Mouse (Mus musculus) layer of hippocampus, adult 9-10 months (tissue): Measurements from ENCODE around the gene Fam166a.
"Not testable (repeated sequence)": the region's sequence is repeated elsewhere in the genome, so short reads cannot be mapped to it uniquely, and the experiment has no call there.

Experiments
- DNase-seq: peaks from one replicate; pipeline ENCODE4 v3.0.0; 2022; ENCODE audit warnings: low spot score

The Fam166a gene

DNA sequence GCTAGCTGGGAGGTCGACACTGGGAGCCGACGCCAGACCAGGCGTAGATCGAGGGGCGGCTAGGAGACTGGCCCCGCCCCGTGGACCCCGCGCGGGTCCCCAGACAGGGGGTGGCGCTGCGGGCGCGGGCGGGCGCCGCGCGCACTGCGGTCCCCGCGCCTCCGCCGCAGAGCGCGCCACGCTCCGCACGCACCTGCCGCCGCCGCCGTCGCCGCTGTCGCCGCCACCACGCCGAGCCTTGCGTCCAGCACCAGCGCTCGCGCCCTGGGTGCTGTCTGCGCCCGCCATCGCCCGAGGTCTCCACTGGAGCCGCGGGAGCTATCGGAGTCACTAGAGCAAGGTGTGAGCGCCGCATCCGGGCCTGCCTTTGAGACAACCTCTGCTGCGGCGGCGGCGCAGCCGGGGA lies 23.6 kb downstream of the Fam166a start, which contains the start of the genes Rnf208 and Cysrt1:
TSS of gene Rnf208 (plus strand) at position 155 of the 406 bp plus-strand sequence.
TSS of gene Cysrt1 (minus strand) at position 352 of the 406 bp plus-strand sequence.
- DNase-seq: no peak

DNA sequence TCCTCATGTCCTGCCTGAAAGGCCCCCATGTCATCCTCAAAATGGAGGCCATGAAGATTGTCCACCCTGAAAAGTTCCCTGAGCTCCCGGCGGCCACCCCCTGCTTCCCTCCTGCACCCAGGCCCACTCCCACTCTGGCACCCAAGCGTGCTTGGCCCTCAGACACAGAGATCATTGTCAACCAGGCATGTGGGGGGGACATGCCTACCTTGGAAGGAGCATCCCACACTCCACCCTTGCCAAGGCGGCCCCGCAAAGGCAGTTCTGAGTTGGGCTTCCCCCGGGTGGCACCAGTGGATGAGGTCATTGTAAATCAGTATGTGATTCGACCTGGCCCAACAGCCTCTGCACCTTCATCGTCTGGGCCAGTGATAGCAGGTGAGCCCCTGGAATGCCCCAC lies 24.8 kb downstream of the Fam166a start:
- no peak for DNase-seq

DNA sequence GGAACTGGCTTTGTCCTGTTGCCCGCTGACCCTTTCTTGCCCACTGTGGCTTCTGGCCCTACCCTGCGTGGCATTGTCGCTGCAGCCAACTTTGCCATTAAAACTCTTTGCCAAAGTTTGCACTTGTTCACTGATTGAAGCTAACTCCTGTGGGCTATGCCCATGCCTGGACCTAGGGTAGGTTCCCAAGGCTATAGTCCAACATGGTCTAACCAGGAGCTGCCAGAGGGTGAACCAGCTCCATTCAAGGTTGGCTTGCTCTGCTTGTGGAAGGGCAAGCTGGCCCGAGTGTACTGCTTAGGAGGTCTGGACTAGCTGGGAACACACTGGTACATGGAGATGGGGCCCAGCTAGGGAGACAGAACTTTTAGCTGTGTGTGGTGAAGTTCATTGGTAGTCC lies 25.6 kb downstream of the Fam166a start:
- DNase-seq: no peak

DNA sequence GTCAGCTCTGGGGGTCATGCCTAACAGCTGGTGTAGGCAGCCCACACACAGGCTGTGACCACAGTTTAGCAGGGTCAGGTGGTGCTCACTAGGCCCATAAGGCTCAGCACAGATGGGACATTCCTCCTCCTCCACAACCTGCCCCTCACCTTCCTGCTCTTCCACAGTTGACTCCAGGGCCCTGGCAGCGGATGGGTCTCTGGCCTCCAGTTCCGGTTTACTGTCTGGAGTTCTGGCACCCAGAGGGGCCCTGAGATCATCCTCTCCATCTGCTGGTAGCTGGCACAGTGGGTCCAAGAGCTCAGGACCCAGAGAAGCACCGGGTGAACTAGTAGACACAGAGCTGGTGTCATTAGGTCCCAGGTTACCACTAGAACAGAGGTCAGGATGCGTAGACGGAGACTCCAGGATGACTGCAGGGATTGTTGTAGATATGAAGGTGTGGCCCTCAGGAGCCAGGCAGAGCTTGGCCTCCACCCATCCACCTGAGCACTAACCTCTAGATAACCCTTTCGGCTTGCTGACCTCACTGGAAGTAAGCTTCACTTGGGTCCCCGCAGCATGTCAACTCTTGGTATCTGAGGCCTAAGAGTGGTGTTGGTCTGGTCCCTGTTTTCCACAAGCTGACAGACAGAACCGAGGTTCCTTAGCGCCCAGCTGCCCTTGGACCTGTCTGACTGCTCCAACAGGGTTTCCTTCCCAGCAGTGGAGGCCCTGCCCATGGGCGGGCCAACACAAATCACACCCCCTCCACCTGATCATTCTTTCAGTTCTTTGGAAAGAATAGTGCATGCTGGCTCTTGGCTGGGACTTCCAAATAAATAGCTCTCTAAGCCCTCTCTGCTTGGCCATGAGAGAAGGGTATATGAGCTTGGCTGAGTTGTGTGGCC lies 27.9 kb downstream of the Fam166a start, which contains the start of gene AL732309.1:
TSS of gene AL732309.1 (minus strand) at position 681 of the 890 bp plus-strand sequence.
- no peak for DNase-seq

DNA sequence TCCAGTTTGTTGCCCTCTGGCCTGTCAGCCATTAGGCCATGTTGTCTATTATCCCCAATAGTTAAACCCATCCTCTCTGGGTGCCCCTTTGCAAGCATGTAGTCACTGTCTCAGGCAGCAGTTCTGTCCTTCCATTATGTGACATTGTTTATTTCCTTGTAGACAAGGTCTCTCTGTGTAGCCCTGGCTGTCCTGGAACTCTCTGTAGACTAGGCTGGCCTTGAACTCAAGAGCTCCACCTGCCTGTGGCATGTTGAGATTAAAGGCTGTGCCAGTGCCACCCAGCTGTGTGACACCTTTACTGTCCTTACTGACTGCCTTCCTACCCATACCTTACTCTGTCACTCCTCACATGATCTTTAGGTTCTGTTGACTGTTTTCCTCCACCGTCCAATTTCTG lies 33.8 kb downstream of the Fam166a start:
- no peak for DNase-seq

DNA sequence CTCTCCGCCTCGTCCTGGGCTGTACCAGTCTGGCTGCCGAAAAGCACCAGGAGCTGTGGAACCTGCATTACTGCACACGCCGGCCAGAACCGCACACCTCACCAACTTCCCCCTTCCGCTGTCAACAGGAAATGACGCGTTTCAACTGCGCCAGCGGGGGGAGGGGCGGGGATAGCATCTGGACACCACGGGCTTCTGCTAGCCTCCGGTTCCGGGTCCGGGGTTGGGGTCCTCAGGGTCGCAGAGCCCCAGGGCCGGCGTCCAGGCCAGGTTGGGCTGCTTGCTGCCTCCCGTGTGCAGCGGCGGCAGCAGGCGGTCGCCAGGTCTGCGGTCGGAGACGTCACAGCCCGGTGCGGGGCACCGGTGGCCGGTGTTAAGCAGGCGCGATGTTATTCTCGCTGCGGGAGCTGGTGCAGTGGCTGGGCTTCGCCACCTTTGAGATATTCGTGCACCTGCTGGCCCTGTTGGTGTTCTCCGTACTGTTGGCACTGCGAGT lies 36.8 kb downstream of the Fam166a start, which contains the start of gene Tmem203:
TSS of gene Tmem203 (plus strand) at position 156 of the 496 bp plus-strand sequence.
- no peak for DNase-seq

DNA sequence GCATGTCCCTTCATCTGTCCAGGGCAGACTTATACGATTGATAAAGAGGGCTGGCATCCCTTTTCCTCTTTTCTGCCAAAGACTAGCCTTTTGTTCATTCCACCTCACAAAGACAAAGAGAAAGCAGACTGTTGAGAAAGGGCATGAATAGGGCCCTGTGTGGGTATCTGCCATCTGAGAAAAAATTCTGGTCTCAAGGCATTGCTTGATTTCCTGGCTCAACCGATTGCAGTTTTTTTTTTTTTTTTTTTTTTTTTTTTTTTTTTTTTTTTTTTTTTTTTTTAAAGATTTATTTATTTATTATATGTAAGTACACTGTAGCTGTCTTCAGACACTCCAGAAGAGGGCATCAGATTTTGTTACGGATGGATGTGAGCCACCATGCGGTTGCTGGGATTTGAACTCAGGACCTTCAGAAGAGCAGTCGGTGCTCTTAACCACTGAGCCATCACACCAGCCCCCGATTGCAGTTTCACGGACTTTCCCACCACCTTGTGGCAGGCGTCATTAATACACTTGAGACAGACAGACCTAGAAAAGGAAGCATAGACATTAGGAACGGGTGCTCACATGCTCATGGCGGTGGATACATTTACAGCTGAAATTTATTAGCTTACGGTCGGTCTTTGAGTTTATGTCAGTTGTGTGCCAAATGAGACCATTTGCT lies 38.0 kb downstream of the Fam166a start:
- DNase-seq: not testable (repeated sequence)

DNA sequence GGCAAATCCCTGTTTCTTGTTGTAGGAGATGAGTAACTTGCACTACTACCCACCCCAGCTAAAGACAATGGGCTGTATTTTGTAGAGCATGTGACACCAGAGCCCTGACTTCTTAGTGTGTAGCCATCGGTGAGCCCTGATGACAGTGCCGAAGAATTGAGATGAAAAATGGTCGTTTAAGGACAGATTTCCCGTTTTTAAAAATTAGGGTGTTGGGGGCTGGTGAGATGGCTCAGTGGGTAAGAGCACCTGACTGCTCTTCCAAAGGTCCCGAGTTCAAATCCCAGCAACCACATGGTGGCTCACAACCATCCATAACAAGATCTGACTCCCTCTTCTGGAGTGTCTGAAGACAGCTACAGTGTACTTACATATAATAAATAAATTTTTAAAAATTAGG lies 38.7 kb downstream of the Fam166a start:
- DNase-seq: not testable (repeated sequence)

DNA sequence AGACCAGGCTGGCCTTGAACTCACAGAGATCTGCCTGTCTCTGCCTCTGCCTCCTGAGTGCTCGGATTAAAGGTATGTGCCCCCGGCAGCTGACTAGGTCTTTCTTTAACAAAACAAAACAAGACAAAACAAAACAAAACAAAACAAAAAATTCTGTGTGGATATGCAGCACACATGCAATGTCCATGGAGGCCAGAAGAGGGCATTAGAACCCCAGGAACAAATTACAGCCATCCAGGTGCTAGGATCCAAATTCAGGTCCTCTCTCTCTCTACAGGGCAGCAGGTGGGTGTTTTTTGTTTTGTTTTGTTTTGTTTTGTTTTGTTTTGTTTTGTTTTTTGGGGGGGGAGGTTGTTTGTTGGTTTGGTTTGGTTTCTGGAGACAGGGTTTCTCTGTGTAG lies 40.3 kb downstream of the Fam166a start:
- no peak for DNase-seq

DNA sequence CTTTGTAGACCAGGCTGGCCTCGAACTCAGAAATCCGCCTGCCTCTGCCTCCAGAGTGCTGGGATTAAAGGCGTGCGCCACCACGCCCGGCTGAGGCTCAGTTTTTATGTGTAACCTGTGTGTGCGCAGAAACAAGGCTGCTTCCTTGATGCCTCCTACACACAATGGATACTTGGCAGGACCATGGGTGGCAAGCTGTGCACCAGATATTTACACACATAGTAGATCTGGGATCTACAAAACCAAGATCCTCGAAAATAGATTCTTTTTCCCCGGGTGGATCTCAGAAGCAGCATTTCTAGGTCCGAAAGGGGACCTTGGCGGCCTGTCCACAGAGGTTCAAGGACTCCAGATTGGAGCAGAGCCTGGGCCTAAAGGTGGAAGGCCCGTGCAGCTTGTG lies 43.3 kb downstream of the Fam166a start:
- DNase-seq: no peak

DNA sequence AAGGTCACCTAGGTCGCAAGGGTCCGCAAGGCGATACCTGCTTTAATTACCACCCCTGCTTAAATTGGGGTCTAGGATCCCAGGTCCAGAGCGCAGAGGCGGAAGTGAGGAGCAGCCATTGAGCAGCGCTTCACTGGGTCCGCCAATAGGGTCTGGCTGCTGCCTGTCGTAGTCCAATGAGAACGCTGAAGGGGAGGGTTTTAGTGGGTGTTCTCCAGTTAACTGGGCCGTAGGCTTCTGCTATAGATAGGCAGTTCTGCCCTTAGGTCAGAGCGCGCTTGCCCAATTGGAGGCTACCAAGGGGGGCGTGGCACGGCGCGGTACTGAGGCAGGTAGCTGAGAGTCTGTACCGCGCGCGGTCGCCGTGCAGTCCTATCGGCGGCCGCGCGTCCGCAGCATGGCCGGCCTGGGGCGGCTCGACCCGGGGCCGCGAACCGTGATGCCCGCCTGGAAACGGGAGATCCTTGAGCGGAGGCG lies 43.8 kb downstream of the Fam166a start, which contains the start of gene Tprn:
TSS of gene Tprn (plus strand) at position 328 of the 477 bp plus-strand sequence.
- DNase-seq: peak; percentile 93

DNA sequence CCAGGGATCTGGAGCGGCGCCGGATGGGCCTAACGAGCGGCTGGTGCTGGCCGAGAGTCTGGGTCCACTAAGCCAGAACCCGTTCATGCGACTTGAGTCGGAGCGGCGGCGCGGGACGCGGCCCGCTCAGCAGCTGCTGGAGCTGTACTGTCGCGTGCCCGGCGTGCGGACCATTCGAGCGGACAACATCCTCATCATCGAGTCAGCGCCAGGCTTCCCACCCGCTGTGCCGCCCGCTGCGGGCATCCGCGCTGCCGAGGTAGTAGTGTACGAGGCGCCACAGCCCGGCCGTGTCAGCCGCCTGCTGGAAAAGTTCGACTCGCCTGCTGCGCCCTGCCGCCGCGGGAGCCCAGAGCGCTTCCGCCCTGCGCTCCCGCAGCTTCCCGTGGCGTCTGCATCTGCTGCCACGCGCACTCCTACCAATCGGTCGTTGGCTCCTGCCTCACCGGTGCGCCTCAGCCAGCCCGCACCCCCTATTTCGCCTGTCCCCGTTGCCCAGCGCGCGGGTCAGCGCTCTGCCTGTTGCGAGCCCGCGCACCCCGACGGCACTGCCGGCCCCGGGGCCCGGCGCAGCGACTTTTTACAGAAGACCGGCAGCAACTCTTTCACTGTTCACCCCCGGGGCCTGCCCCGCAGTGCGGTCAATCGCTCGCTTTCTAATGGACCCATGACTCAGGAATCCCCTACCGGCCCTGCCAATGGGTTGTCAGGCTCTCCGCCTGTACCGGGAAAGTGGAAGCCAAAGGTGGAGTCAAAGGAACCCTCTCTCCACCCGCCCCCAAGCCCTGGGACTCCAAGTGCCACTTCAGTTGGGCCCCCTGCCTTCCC lies 44.5 kb downstream of the Fam166a start:
- DNase-seq: no peak

DNA sequence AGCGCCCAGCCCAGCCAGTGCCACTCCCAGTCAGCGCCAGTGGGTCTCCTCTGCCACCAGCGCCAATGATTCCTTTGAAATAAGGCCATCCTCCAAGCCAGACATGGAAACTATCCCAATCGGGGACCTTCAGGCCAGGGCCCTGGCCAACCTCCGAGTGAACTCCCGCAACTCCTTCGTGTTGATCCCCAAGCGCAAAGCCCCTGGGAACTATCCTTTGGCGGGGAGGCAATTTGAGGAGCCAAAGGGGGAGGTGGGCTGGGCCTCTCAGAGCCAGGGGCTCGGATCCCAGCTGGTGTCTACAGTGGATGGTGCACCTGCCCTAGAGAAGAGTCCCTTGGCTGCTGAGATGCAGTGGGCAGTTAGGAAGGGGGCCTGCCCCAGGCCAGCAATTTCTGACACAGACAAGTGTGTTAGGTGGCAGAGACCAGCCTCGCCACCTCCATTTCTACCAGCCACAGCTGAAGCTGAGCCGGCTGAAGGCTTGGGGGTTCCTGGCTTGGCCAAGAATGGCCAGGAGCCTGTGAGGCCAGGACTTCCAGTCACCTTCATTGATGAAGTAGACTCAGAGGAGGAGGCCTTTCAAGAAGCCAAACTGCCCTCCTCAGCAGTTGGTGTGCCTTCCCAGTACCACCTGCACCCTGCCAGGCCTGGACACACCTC lies 45.2 kb downstream of the Fam166a start:
- no peak for DNase-seq

DNA sequence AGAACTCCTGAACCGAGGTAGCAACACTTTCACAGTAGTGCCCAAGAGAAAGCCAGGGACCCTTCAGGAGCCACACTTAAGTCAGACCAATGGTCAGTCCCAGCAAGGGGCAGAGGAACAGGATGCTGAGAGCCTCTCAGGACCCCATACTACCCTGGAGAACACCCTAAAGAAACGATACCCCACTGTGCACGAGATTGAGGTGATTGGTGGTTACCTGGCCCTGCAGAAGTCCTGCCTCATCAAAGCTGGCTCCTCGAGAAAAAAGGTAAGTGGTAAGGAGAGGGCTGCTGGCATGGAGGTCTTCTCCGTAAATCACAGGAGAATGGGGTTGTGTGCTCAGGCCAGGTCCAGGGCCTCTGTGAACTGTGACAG lies 45.7 kb downstream of the Fam166a start:
- DNase-seq: no peak

DNA sequence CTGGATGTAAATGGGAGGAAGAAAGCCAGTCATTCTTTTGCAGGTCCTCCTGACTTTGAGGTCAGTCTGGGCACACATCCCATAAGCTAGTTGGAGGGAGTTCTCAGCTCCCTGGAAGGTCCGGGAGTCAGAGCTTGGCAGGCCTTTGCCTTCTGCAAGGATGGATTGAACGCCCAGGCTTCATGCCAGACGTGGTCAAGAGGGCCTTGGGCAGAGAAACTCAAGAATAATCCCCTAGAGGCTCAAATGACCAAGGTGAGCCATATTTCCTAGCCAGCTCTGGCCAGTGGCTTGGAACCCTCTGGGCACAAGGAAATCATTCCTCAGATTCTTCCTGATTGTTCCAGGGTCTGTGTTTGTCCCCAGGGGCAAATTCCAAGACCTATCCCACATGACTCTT lies 46.3 kb downstream of the Fam166a start:
- no peak for DNase-seq

DNA sequence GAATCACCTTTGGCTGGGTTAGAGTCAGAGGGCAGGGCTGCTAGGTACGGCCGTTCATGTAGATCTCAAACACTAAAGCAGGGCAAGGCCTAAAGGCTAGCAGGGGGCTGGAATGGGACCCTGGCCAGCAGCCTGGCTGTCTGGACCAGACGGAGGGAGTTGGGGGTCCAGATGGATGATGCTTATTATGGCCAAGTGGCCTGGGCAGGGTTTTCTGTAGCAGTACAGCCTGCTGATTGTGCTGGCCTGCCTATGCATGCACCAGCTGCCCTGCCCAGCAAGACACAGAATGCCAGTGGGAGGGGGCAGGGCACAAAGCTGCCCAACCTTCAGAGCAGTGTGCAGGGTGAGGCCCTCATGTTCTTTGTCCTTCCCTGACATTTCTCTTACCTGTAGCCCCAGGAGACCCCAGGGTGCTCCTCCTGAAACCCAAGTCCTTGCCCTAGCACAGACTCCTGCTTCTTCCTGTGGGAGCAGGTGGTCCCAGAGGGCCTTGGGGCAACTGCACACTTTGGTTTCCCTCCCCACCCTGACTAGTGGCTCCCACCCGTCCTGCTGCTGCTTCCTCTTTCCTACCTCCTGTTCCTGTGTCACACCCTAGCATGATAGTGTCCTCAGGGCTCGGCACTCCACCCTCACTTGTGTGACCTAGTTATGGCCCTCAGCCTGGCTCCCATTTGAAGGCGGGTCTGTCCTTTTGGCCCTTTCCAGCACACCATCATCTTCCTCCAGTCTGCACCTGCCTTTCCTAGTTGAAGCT lies 47.5 kb downstream of the Fam166a start:
- DNase-seq: no peak

DNA sequence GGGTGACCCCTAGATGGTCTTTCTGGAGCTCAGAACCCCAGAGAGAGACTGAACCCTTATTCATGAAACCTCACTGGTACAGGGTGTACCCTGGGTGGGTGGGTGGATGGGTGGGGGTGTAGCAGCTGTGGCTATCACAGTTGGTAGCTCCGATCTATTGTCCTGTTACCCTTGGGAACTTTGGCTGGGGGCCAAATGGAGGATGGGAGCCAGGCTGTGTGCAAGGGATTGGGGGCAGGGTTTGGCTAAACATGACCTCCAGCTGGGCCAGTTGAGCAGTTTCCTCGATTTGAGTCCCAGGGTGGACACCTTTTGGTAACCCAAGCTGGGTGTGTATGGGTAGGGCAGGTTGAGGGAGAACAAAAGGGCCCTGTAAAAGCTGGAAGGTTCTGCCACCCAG lies 48.2 kb downstream of the Fam166a start:
- DNase-seq: no peak

DNA sequence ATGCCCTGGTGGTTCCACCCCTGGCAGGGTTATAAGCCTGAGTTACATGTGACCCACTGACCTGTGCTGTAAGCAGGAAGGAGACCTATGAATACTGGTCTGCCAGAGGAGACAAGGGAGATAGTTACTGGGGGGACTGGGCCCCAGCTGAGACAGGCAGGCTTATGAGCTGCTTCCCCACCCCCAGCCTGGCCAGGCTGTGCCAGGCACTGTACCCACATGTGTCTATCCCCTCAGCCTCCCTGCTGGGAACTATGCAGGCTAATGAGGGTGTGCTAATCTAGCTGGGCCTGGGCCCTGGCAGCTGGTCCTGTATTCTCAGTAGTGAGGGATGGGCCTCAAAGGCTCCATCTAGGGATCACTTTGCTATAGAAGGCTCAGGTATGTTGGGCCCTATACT lies 48.7 kb downstream of the Fam166a start:
- no peak for DNase-seq

DNA sequence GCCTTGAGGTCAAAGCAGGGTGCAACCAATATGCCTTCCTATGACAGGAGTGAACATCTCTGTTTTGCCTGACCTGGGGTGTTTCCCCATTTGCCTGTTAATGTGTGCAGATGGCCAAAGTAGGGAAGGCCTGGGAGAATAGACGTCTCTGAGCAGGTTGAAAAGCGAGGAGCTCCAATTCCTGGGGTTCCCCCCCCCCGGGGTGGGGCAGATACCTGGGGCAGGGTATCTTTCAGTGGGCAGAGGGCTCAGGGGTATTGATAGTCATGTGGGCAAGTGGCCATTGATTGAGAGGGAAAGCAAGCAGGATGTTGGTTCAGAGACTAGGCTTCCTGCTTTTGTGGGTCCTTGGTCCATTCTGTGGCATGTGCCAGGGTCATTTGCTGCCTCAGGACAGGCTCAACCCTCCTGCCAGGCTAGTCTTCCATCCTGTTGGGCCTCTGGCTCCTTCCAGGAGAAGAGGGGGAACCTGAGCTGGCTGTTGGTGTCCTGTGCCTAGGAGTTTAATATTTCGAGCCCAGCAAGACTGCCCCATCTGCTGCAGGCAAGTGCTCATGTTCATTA lies 49.3 kb downstream of the Fam166a start:
- no peak for DNase-seq
